Mouse (Mus musculus) testis, adult 2 months (tissue): ENCODE results near the gene Stk38l. TPM values are rescaled to one million over a fixed set of nuclear protein-coding genes. Genes with fewer than 3 reads are reported as not detected.
A peak's percentile ranks its signal among the peaks of the same experiment; 100 is the strongest.

ENCODE experiments used
- H3K27ac ChIP-seq: fragments of 200-500 bp; 2 replicates; pipeline ENCODE4 v1.5.1; 2012; ENCODE audit warnings: low read depth, low read length; ENCODE audit not compliant: control insufficient read depth, insufficient read depth
- H3K27me3 ChIP-seq: fragments of 200-500 bp; 2 replicates; pipeline ENCODE4 v1.6.1; 2012; ENCODE audit warnings: mild to moderate bottlenecking, low read length, moderate library complexity; ENCODE audit not compliant: control insufficient read depth, insufficient read depth
- H3K36me3 ChIP-seq: fragments of 200-500 bp; 2 replicates; pipeline ENCODE4 v1.6.1; 2012; ENCODE audit warnings: mild to moderate bottlenecking, low read length; ENCODE audit not compliant: control insufficient read depth, insufficient read depth
- H3K4me1 ChIP-seq: fragments of 200-500 bp; 2 replicates; pipeline ENCODE4 v1.6.1; 2012; ENCODE audit warnings: low read length; ENCODE audit not compliant: control insufficient read depth, insufficient read depth
- H3K4me3 ChIP-seq: fragments of 200-500 bp; 2 replicates; pipeline ENCODE4 v1.5.1; 2012; ENCODE audit warnings: low read depth, mild to moderate bottlenecking, low read length, moderate library complexity, mixed read lengths; ENCODE audit not compliant: control insufficient read depth
- CTCF ChIP-seq: fragments of 200-500 bp; IDR thresholded peaks from 2 replicates; pipeline ENCODE4 v1.5.1; 2012; ENCODE audit warnings: low read depth, mild to moderate bottlenecking, inconsistent platforms, low read length, moderate library complexity; ENCODE audit not compliant: control insufficient read depth, insufficient read depth, insufficient replicate concordance
- POLR2A ChIP-seq: fragments of 200-500 bp; IDR thresholded peaks from 2 replicates; pipeline ENCODE4 v1.6.1; 2012; ENCODE audit warnings: low read depth, mild to moderate bottlenecking, inconsistent platforms, low read length, moderate library complexity; ENCODE audit not compliant: control insufficient read depth
- polyA plus RNA-seq: library from polyadenylated mRNA; depleted of rRNA; stranded (reverse); fragments of >200 nt; gene quantifications from 2 replicates; pipeline ENCODE4 v1.2.3, GENCODE M21; 2012; rRNA removed

The Stk38l gene
- polyA plus RNA-seq, result 2.7 and 3.8 TPM in 2 replicates

DNA sequence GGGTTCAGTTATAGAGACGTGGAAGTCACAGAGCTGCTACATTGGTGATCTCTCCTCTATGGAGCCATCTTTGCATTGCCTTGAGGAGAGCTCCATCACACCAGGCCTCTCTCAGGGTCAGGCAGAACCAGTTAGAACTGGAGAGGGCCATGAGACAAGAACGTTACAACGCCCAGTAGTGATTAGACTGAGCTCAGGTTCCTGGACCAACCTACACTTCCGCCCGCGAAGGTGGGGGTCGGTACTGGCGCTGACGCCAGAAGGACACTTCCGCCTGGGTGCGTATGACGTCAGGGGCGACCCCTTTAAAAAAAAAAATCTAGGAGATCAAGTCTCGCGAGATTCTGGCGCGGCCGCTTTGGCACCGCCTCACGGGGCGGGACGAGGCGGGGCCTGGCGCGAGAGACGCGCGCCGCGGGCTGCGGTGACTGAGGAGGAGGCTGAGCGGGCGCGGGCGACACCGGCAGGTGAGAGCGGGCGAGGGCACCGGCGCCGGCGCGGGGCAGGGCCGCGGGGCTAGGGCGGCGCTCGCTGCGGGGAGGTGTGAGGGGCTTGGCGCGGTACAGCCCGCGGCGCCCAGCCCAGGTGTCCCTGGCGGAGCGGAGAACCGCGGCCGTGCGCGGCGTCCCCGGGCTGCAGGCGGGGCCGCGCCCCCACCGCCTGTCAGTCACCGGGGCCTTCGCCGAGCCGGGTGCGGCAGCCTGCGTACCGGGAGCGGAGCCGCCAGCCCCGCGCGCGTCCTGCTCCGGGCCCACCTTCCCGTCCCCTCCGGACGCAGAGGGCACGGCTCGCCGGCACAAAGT, at the start of gene Stk38l:
Stk38l (plus strand) TSS at position 415 of the 803 bp plus-strand sequence.
- no peak for TF ChIP-seq CTCF
- peak; percentile 84 for TF ChIP-seq POLR2A
- H3K4me1 ChIP-seq, result peaks cover 3% of the 10 kb centered on the region; the same call in 1 of the 2 replicates
- no peaks in the 10 kb centered on the region for H3K27me3 ChIP-seq
- peak within 1 kb of the TSS; percentile 96 for H3K27ac ChIP-seq
- H3K36me3 ChIP-seq, result no peaks in the 10 kb centered on the region
- peak within 1 kb of the TSS; percentile 92 for H3K4me3 ChIP-seq

DNA sequence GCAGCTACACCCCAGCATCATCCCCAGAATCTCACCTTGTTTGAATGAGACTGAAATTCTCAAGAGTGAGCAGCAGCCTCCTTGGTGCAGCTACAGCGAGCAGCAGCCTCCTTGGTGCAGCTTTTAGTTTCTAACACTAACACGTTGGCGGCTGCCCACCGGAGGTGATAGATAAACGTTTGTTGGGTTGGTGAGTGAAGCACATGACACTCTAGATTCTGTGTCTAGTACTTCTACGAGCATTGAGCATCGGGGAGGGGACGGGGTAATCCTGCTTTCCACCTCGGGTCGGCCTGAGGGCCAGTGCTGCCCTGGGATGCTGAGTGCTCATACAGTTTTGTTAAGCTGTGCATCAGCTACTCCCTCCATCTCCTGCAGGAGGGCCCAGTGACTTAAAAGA, 47.9 kb upstream of the Stk38l start:
- Histone ChIP-seq H3K4me1 (peaks cover 3% of the 10 kb centered on the region; the same call in 1 of the 2 replicates), H3K36me3 (no peaks in the 10 kb centered on the region)
- TF ChIP-seq POLR2A, result no peak
- no peak for TF ChIP-seq CTCF

DNA sequence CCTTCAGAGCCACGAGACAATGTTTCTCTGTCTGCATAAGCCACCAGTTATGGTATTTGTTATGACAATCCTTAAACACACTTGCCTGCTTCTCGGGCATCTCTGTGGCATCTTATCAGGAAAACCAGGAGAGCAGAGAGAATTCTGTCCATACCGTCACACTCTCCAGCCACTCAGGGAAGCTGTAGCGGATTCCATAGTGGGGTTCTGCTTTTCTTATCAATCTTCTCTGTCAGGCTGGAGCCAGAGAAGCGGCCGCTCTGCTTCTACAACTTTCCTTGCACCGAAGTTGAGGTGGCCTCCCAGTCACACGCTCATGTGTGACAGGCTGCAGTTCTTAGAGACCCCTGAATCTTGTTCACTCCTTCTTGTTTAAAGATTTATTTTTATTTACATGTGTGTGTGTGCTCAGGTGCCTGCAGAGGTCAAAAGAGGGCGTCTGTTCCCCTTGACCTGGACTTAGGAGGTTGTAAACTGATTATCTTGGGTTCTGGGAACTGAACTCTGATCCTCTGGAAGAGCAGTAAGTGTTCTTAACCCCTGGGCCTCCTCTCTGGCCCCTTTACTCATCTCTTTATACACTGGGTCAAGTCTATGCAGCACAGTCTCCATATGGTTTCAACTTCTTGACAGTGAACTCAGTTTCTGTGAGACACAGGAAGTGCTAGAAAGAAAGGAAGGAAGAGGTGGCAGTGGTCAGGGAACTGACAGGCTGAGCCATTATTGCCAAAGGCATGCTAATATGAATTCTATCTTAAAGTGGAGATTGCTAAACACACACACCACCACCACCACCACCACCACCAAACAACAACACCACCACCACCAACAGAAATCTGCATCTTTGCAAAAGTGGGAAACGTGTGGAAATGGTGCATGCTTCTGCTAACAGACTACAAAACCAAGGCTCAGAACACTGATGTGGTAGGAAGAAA, 46.4 kb upstream of the Stk38l start:
- Histone ChIP-seq H3K4me1 (peaks cover 3% of the 10 kb centered on the region; the same call in 1 of the 2 replicates), H3K4me3 (no peak overlapping the region), H3K36me3 (no peaks in the 10 kb centered on the region), H3K27ac (no peak overlapping the region), H3K27me3 (no peaks in the 10 kb centered on the region)
- no peak for TF ChIP-seq POLR2A
- TF ChIP-seq CTCF, result no peak

More for the DNA sequence above, 47.9 kb upstream of the Stk38l start:
- no peak overlapping the region for H3K4me3 ChIP-seq
- H3K27ac ChIP-seq, result no peak overlapping the region
- no peaks in the 10 kb centered on the region for H3K27me3 ChIP-seq

DNA sequence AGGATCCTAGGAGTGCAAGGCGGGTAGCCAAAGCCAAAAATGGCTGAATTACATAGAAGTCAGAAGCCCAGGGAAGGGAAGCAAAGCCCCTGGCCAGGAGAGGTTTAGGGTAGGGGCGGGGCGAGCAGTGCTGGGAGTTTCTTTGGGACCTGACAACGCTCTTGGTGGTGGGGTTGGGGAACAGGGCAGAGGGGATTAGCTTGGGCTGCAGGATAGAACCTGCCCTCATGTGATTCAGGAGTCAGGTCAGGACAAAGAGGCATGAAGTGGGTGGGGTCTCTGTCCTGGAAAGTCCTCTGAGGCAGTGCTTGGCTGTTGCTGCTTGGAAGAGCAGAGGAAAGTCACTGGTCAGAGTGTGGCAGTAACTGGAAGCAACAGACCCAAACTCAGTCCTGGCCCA, 40.9 kb upstream of the Stk38l start:
- Histone ChIP-seq H3K4me1 (no peaks in the 10 kb centered on the region; the same call in 1 of the 2 replicates), H3K4me3 (no peak overlapping the region), H3K27ac (no peak overlapping the region), H3K36me3 (no peaks in the 10 kb centered on the region), H3K27me3 (no peaks in the 10 kb centered on the region)
- TF ChIP-seq POLR2A (no peak), CTCF (no peak)

DNA sequence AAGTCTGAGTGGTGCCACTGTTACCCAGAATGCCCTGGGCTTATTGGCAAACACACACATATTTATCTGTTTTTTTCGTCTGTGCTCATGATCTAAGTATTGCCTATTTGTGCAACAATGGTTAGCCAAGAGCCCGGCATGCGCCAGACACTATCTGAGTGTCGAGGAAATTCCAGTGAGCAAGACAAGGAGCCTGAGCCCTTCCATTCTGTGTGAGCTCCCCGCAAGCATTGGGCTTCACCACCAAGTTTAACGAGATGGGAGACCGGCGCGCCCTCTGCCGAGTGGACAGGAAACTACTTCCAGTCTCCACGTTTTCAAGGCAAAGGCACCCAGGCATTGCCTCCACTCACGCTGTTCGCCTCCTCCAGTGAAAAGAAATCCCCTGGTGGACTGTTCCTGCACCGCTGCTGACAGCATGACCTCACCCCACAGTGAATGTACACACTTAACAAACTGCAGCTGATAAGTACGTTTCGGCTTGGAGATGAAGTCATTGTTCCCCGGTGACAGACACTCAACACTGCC, 39.0 kb upstream of the Stk38l start:
- H3K4me1 ChIP-seq, result no peaks in the 10 kb centered on the region; the same call in 1 of the 2 replicates
- TF ChIP-seq CTCF (peak; percentile 57; the same call in 1 of the 2 replicates), POLR2A (no peak)
- no peak overlapping the region for H3K27ac ChIP-seq
- H3K36me3 ChIP-seq, result no peaks in the 10 kb centered on the region
- no peaks in the 10 kb centered on the region for H3K27me3 ChIP-seq
- no peak overlapping the region for H3K4me3 ChIP-seq

DNA sequence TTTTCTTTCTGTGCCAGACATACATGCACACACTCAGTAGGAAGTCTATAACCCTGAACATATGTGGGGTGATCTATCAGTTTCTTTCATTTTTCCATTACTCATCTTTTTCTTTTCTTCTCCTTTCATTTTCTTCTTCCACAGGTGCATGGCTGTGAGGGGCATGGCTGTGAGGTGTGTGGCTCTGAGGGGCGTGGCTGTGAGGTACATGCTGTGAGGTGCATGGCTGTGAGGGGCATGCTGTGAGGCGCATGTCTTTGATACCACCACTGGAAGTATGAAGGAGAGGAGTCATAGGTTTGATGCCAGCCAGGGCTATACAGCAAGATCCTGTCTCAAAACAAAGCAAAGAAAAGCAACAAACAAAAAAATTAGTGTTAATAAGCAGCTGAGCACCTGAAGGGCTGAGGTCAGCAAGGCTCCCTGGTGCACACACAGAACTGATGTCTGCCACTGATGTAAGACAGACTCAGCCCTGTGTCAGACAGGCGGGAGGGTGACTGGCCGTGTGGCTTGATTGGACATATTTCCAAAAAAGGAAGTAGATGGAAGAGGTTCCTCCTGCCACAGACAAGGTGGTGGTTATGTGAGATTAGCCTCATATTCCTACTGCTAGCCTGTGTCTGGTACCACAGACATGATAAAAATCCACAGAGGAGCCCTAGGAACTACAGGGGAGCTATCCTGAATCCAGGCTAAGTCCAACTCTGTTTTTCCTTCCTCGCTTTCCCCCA, 38.2 kb upstream of the Stk38l start:
- Histone ChIP-seq H3K27me3 (no peaks in the 10 kb centered on the region), H3K4me1 (no peaks in the 10 kb centered on the region; the same call in 1 of the 2 replicates), H3K36me3 (no peaks in the 10 kb centered on the region), H3K4me3 (no peak overlapping the region), H3K27ac (no peak overlapping the region)
- TF ChIP-seq POLR2A, result no peak
- TF ChIP-seq CTCF, result no peak

DNA sequence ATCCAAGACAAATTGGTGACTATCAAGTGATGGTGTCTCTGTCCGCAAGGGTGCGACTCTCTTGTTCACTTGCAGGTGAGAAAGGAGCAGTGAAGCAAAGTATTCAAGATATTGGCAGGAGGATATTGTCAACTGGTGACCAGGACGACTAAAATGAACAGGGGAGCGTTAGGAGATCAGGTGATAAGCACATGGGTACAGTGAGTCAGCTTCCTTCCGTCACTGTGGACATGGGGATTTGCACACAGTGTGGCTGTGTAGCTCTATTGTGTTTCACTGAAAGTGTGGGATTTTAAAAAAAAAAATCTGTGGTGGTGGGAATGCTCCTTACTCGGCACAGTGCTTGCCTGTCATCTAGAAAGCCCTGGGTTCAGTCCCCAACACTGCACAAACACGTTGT, 36.8 kb upstream of the Stk38l start:
- no peak overlapping the region for H3K4me3 ChIP-seq
- H3K27me3 ChIP-seq, result no peaks in the 10 kb centered on the region
- TF ChIP-seq CTCF, result no peak
- TF ChIP-seq POLR2A, result no peak
- H3K27ac ChIP-seq, result no peak overlapping the region
- H3K4me1 ChIP-seq, result no peaks in the 10 kb centered on the region; the same call in 1 of the 2 replicates
- H3K36me3 ChIP-seq, result no peaks in the 10 kb centered on the region
